Mouse (Mus musculus) liver, embryonic 16.5 days (tissue): ENCODE results near the gene Scnn1b. TPM values are rescaled to one million over a fixed set of nuclear protein-coding genes. Genes with fewer than 3 reads are reported as not detected.

Source experiments
- ATAC-seq: fragments of 200-750 bp; cut with Nextera tagmentation; 2 replicates; pipeline ENCODE4 v1.8.0; 2017; ENCODE audit warnings: low read depth, mild to moderate bottlenecking, moderate number of reproducible peaks, moderate library complexity
- H3K27ac ChIP-seq: fragments of 300-500 bp; sonication (generic); 2 replicates; pipeline ENCODE4 v1.5.1; 2014; ENCODE audit warnings: mild to moderate bottlenecking, low read length
- H3K27me3 ChIP-seq: fragments of 300-500 bp; sonication (generic); 2 replicates; pipeline ENCODE4 v1.6.1; 2014; ENCODE audit warnings: low read depth, low read length, mixed read lengths; ENCODE audit not compliant: control insufficient read depth, insufficient read depth
- H3K36me3 ChIP-seq: fragments of 300-500 bp; sonication (generic); 2 replicates; pipeline ENCODE4 v1.6.1; 2014; ENCODE audit warnings: mild to moderate bottlenecking; ENCODE audit not compliant: control insufficient read depth, insufficient read depth
- H3K4me1 ChIP-seq: fragments of 300-500 bp; sonication (generic); 2 replicates; pipeline ENCODE4 v1.6.1; 2014; ENCODE audit warnings: low read depth, low read length, mixed read lengths; ENCODE audit not compliant: control insufficient read depth
- H3K4me2 ChIP-seq: fragments of 300-500 bp; sonication (generic); 2 replicates; pipeline ENCODE4 v1.6.1; 2014; ENCODE audit warnings: low read depth, low read length, mixed read lengths
- H3K4me3 ChIP-seq: fragments of 300-500 bp; sonication (generic); 2 replicates; pipeline ENCODE4 v1.5.1; 2014; ENCODE audit warnings: low read depth, mild to moderate bottlenecking, low read length
- H3K9ac ChIP-seq: fragments of 300-500 bp; sonication (generic); 2 replicates; pipeline ENCODE4 v1.6.1; 2014; ENCODE audit warnings: low read depth, low read length
- H3K9me3 ChIP-seq: fragments of 300-500 bp; sonication (generic); replicated peaks from 2 replicates; pipeline ENCODE4 v1.6.1; 2016; ENCODE audit warnings: low read length; ENCODE audit not compliant: control insufficient read depth
- WGBS: fragments of 180-500 bp; shearing (Covaris S2); extraction: QIAGEN DNeasy Blood & Tissue Kit; methylation state at CpG from one replicate; pipeline ENCODE4 v1.1.7; 2014; ENCODE audit not compliant: insufficient replicate concordance; 5-methylcytosine and 5-hydroxymethylcytosine counted together
- polyA plus RNA-seq: library from polyadenylated mRNA; unstranded; fragments of >200 nt; fragmentation: Nextera tagmentation; extraction: Ambion mirVana; gene quantifications from 2 replicates; pipeline ENCODE4 v1.2.1, GENCODE M21; 2015

The Scnn1b gene
- polyA plus RNA-seq, 1 experiment from 2014 or later, result not detected

- H3K4me1 ChIP-seq, result no peaks in the 10 kb centered on the region
- no peaks in the 10 kb centered on the region for H3K27me3 ChIP-seq
- no peak overlapping the region for H3K9ac ChIP-seq
- no peak for ATAC-seq
- no peak overlapping the region for H3K4me2 ChIP-seq
- H3K36me3 ChIP-seq, result no peaks in the 10 kb centered on the region
- WGBS, result 16% methylated on average over 7 of the region's 7 CpGs
- no peak overlapping the region for H3K27ac ChIP-seq
- H3K4me3 ChIP-seq, result no peak overlapping the region
- no peaks in the 10 kb centered on the region for H3K9me3 ChIP-seq
These were observed 35.1 kb downstream of the Scnn1b start for GRCm38 (mm10) chr7:121899940-121900339.

- Histone ChIP-seq H3K36me3 (no peaks in the 10 kb centered on the region), H3K9me3 (no peaks in the 10 kb centered on the region), H3K4me3 (no peak overlapping the region), H3K27me3 (no peaks in the 10 kb centered on the region), H3K27ac (no peak overlapping the region), H3K9ac (no peak overlapping the region), H3K4me2 (no peak overlapping the region), H3K4me1 (no peaks in the 10 kb centered on the region)
- WGBS, result 58% methylated on average over 8 of the region's 8 CpGs
- ATAC-seq, result no peak
These were observed 38.0 kb downstream of the Scnn1b start for GRCm38 (mm10) chr7:121902757-121903411.

GRCm38 (mm10) chr7:121906879-121907278 lies 42.0 kb downstream of the Scnn1b start:
- ATAC-seq, result no peak
- no peak overlapping the region for H3K4me2 ChIP-seq
- WGBS, result 54% methylated on average over 4 of the region's 4 CpGs
- no peak overlapping the region for H3K27ac ChIP-seq
- H3K27me3 ChIP-seq, result no peaks in the 10 kb centered on the region
- no peaks in the 10 kb centered on the region for H3K9me3 ChIP-seq
- H3K36me3 ChIP-seq, result no peaks in the 10 kb centered on the region
- H3K4me1 ChIP-seq, result no peaks in the 10 kb centered on the region
- H3K9ac ChIP-seq, result no peak overlapping the region
- no peak overlapping the region for H3K4me3 ChIP-seq

GRCm38 (mm10) chr7:121912250-121912649 lies 47.4 kb downstream of the Scnn1b start:
- 54% methylated on average over 8 of the region's 8 CpGs for WGBS
- Histone ChIP-seq H3K9ac (no peak overlapping the region), H3K9me3 (no peaks in the 10 kb centered on the region), H3K27ac (no peak overlapping the region), H3K4me1 (no peaks in the 10 kb centered on the region), H3K4me2 (no peak overlapping the region), H3K4me3 (no peak overlapping the region), H3K36me3 (no peaks in the 10 kb centered on the region), H3K27me3 (no peaks in the 10 kb centered on the region)
- no peak for ATAC-seq

GRCm38 (mm10) chr7:121913944-121914343 lies 49.1 kb downstream of the Scnn1b start:
- Histone ChIP-seq H3K4me3 (no peak overlapping the region), H3K9me3 (no peaks in the 10 kb centered on the region), H3K9ac (no peak overlapping the region), H3K4me2 (no peak overlapping the region), H3K27me3 (no peaks in the 10 kb centered on the region), H3K36me3 (no peaks in the 10 kb centered on the region), H3K27ac (no peak overlapping the region), H3K4me1 (no peaks in the 10 kb centered on the region)
- ATAC-seq, result no peak
- 59% methylated on average over 6 of the region's 6 CpGs for WGBS

GRCm38 (mm10) chr7:121924361-121924760 lies 59.5 kb downstream of the Scnn1b start:
- no peaks in the 10 kb centered on the region for H3K9me3 ChIP-seq
- WGBS, result 74% methylated on average over 7 of the region's 7 CpGs
- no peak for ATAC-seq

GRCm38 (mm10) chr7:121927882-121928281 lies 63.0 kb downstream of the Scnn1b start:
- no peak overlapping the region for H3K4me2 ChIP-seq
- no peaks in the 10 kb centered on the region for H3K4me1 ChIP-seq
- H3K9me3 ChIP-seq, result no peaks in the 10 kb centered on the region
- H3K27me3 ChIP-seq, result no peaks in the 10 kb centered on the region
- 67% methylated on average over 2 of the region's 2 CpGs for WGBS
- no peak overlapping the region for H3K27ac ChIP-seq
- no peak overlapping the region for H3K9ac ChIP-seq
- no peak overlapping the region for H3K4me3 ChIP-seq
- no peak for ATAC-seq
- H3K36me3 ChIP-seq, result no peaks in the 10 kb centered on the region

More at GRCm38 (mm10) chr7:121924361-121924760, 59.5 kb downstream of the Scnn1b start:
- H3K36me3 ChIP-seq, result no peaks in the 10 kb centered on the region
- H3K4me3 ChIP-seq, result no peak overlapping the region
- no peak overlapping the region for H3K4me2 ChIP-seq
- no peaks in the 10 kb centered on the region for H3K27me3 ChIP-seq
- no peak overlapping the region for H3K9ac ChIP-seq
- no peak overlapping the region for H3K27ac ChIP-seq
- H3K4me1 ChIP-seq, result no peaks in the 10 kb centered on the region

GRCm38 (mm10) chr7:121931246-121931645 lies 66.4 kb downstream of the Scnn1b start:
- Histone ChIP-seq H3K27ac (no peak overlapping the region), H3K4me1 (no peaks in the 10 kb centered on the region), H3K9me3 (no peaks in the 10 kb centered on the region), H3K9ac (no peak overlapping the region), H3K27me3 (no peaks in the 10 kb centered on the region), H3K4me2 (no peak overlapping the region), H3K4me3 (no peak overlapping the region), H3K36me3 (no peaks in the 10 kb centered on the region)
- no peak for ATAC-seq
- WGBS, result 61% methylated on average over 7 of the region's 7 CpGs

GRCm38 (mm10) chr7:121933675-121934074 lies 68.8 kb downstream of the Scnn1b start:
- 68% methylated on average over 6 of the region's 6 CpGs for WGBS
- H3K9me3 ChIP-seq, result no peaks in the 10 kb centered on the region
- no peak overlapping the region for H3K4me2 ChIP-seq
- no peaks in the 10 kb centered on the region for H3K36me3 ChIP-seq
- no peak overlapping the region for H3K4me3 ChIP-seq
- H3K9ac ChIP-seq, result no peak overlapping the region
- no peaks in the 10 kb centered on the region for H3K4me1 ChIP-seq
- H3K27me3 ChIP-seq, result no peaks in the 10 kb centered on the region
- H3K27ac ChIP-seq, result no peak overlapping the region
- no peak for ATAC-seq
